In the genomic region with DNA sequence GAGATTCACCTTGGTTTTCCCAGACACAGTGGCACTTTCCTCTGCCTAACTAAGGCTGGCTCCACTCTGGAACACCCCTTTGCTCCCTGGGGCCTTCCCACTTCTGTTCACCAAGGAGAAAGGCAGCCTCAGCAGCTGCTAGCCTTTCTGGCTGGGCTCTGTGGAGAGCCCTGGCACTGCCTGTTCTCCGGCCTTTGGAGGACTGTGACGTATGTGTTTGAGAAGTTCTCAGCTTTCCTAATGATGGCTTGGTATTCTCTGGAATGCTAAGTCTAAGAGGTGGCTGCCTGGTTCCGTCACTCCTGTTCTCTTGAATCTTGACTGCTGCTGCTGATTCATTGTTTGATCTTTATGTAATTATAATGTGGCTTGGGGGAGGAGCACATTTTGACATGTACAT, we compare ENCODE assay signal across 22 mouse cellular contexts. TPM values are rescaled to one million over a fixed set of nuclear protein-coding genes. Genes with fewer than 3 reads are reported as not detected.
A peak's percentile ranks its signal among the peaks of the same experiment; 100 is the strongest.
DNase-seq lines count a peak whose midpoint lies in the region; ATAC-seq lines count a peak whose summit lies in the region.
"Had no signal": no experiment of that assay in that cellular context is flagged by ENCODE, and none has a peak within 500 bp of the region (broad histone marks: within the 10 kb centered on the region; RNA-seq: fewer than 3 reads in every experiment).

No protein-coding gene starts in this region.

- H3K4me1 ChIP-seq in embryonic facial prominence, embryonic 15.5 days = no peaks in the 10 kb centered on the region
- H3K4me1 ChIP-seq: heart, embryonic 15.5 days; hindbrain, embryonic 15.5 days; midbrain, embryonic 15.5 days; neural tube, embryonic 13.5 days had no signal

- H3K36me3 ChIP-seq in embryonic facial prominence, embryonic 15.5 days = no peaks in the 10 kb centered on the region
- H3K36me3 ChIP-seq: heart, embryonic 15.5 days; hindbrain, embryonic 15.5 days; midbrain, embryonic 15.5 days; neural tube, embryonic 13.5 days had no signal

- peak; percentile 1 to 6 for DNase-seq in layer of hippocampus, postnatal 14 days (ENCODE audit: low spot score in 2 of 2)
- DNase-seq in layer of hippocampus, adult 8-10 months (ENCODE audit: low spot score in 2 of 2) = no peak
- DNase-seq in R1 (ENCODE audit: low read depth, low spot score) = peak; percentile 6
- DNase-seq in lung, postnatal 25 days (ENCODE audit: low spot score) = peak; percentile 79
- DNase-seq in testis, postnatal 14 days (ENCODE audit: low spot score) = no peak
- DNase-seq: adrenal gland, postnatal 10 days; kidney, adult 8-10 months; retina, postnatal 1 day had no signal

- H3K9ac ChIP-seq in embryonic facial prominence, embryonic 15.5 days = no peak overlapping the region
- H3K9ac ChIP-seq: heart, embryonic 15.5 days; hindbrain, embryonic 15.5 days; midbrain, embryonic 15.5 days; neural tube, embryonic 13.5 days had no signal

- H3K27me3 ChIP-seq in embryonic facial prominence, embryonic 15.5 days = no peaks in the 10 kb centered on the region
- H3K27me3 ChIP-seq: CH12.LX; heart, embryonic 15.5 days; hindbrain, embryonic 15.5 days; midbrain, embryonic 15.5 days; neural tube, embryonic 13.5 days had no signal

- no peak overlapping the region for H3K4me3 ChIP-seq in embryonic facial prominence, embryonic 15.5 days (replicated peaks)
- H3K4me3 ChIP-seq: heart, embryonic 15.5 days; hindbrain, embryonic 15.5 days; midbrain, embryonic 15.5 days; neural tube, embryonic 13.5 days had no signal

- peak; percentile 70; the same call in 1 of the 2 replicates for ATAC-seq in embryonic facial prominence, embryonic 15.5 days (ENCODE audit: insufficient number of reproducible peaks, low FRiP score, low TSS enrichment, low read depth)
- ATAC-seq in CD4-positive, CD25-positive, alpha-beta regulatory T cell, adult 4 months = no peak
- ATAC-seq: midbrain, embryonic 15.5 days had no signal

- WGBS in embryonic facial prominence, embryonic 15.5 days = 20% methylated on average over 3 of the region's 3 CpGs

- no peak overlapping the region for H3K4me2 ChIP-seq in embryonic facial prominence, embryonic 15.5 days (replicated peaks)
- H3K4me2 ChIP-seq: heart, embryonic 15.5 days; hindbrain, embryonic 15.5 days; midbrain, embryonic 15.5 days; neural tube, embryonic 13.5 days had no signal

- H3K9me3 ChIP-seq in embryonic facial prominence, embryonic 15.5 days (replicated peaks) = no peaks in the 10 kb centered on the region
- H3K9me3 ChIP-seq: heart, embryonic 15.5 days; hindbrain, embryonic 15.5 days; midbrain, embryonic 15.5 days; neural tube, embryonic 13.5 days had no signal

- H3K27ac ChIP-seq in embryonic facial prominence, embryonic 15.5 days (replicated peaks) = no peak overlapping the region
- H3K27ac ChIP-seq: heart, embryonic 15.5 days; hindbrain, embryonic 15.5 days; midbrain, embryonic 15.5 days; neural tube, embryonic 13.5 days had no signal

RNA-seq across cellular contexts. Expression of a gene that starts 27.3 kb away (rescaled TPM):
- not detected for total RNA-seq in layer of hippocampus, postnatal 14 days (2021)
- not detected for total RNA-seq in layer of hippocampus, adult 8-10 months (2022)
- polyA plus RNA-seq in embryonic facial prominence, embryonic 15.5 days (2015; fragmentation: Nextera tagmentation; extraction: Ambion mirVana) = not detected in 2 replicates
- polyA plus RNA-seq in CD4-positive, CD25-positive, alpha-beta regulatory T cell, adult 4 months (2017; shearing (Covaris generic)) = not detected
- total RNA-seq: adrenal gland, postnatal 10 days; CH12.LX; common myeloid progenitor, adult 5-6 weeks; gastrocnemius, postnatal 4 days; left cerebral cortex, postnatal 25 days had no signal
- polyA plus RNA-seq: heart, embryonic 15.5 days; hindbrain, embryonic 15.5 days; large intestine, adult 2 months; liver, embryonic 16.5 days; midbrain, embryonic 15.5 days; neural tube, embryonic 13.5 days; stomach, embryonic 16.5 days; urinary bladder, adult 2 months had no signal

RNA-seq across cellular contexts. Expression of a gene that starts 38.0 kb away (rescaled TPM):
- total RNA-seq in layer of hippocampus, postnatal 14 days (2021) = 100 to 1,000 TPM; 497 to 531 TPM
- total RNA-seq in layer of hippocampus, adult 8-10 months (2022) = 100 to 1,000 TPM; 603 to 734 (median 658) TPM
- 1,883 and 1,967 TPM in 2 replicates for polyA plus RNA-seq in embryonic facial prominence, embryonic 15.5 days (2015; fragmentation: Nextera tagmentation; extraction: Ambion mirVana)
- 1,000 to 10,000 TPM; 2,103 to 2,879 TPM for polyA plus RNA-seq in CD4-positive, CD25-positive, alpha-beta regulatory T cell, adult 4 months (2017; shearing (Covaris generic))

Comparison
In these comparisons a context has a peak if more than half of its experiments do, and no peak if none do; other contexts are left out.
1. DNase-seq: peak in layer of hippocampus, postnatal 14 days (2 of 2), R1 (single experiment) and lung, postnatal 25 days (single experiment); none in layer of hippocampus, adult 8-10 months (0 of 2) and testis, postnatal 14 days (single experiment).